Mouse (Mus musculus) urinary bladder, postnatal 10 days (tissue): ENCODE data around the gene Tril.

ENCODE experiments used
- DNase-seq: peaks from one replicate; pipeline ENCODE4 v3.0.0; 2022; ENCODE audit warnings: low spot score

The Tril gene

GRCm38 (mm10) chr6:53806021-53806420 lies 14.6 kb downstream of the Tril start:
- DNase-seq: no peak

GRCm38 (mm10) chr6:53804145-53804544 lies 16.5 kb downstream of the Tril start:
- DNase-seq: no peak

- DNase-seq: no peak
These were observed 17.1 kb downstream of the Tril start for GRCm38 (mm10) chr6:53803551-53803950.

GRCm38 (mm10) chr6:53801893-53802286 lies 18.7 kb downstream of the Tril start:
- DNase-seq: no peak

DNA sequence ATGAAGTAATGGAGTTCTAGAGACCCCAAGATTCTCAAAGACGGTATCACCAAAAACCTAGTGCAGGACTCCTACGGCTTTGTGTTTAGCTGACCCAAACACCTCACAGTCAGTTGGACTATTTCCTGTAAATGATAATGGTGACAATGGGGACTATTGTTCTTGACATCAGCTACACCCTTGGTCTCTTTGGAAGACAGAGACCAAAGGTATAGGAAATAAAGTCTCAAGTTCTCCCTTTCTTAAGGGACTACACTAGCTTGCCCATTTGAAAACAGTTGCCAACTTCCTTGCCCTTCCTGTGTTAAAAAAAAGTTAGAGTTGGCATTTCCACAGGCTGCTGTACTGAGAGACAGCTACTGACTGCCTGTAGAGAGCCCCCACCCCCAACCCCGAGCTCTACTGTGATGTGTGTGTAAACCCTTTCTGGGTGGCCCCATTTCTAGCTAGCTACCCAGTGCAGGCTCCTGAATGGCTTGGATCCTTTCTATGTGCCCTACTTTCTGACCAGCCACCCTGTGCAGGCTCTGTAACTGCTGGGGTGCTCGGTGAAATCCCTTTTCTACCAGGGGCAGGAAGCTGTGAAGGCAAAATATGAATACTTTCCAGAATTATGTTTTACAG lies 19.2 kb downstream of the Tril start:
- no peak for DNase-seq

- no peak for DNase-seq
These were observed 21.8 kb downstream of the Tril start for GRCm38 (mm10) chr6:53798865-53799264.

DNA sequence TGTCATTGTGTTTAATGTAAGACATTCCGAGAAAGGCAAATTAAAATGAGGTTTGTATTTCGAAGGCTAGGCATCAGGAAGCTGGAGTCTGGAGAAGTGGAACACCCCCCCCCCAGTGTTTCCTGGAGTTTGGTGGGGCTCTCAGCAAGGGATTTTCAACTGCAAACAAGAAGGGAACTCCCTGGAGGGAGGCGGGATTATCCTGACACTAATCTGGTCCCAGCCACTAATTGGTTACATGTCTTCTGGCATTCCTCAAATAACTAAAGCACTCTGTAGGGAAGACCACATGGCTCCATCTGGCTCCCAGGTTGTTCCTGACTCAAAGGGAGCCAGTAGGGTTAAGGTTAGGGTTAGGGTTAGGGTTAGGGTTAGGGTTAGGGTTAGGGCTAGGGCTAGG lies 23.8 kb downstream of the Tril start:
- no peak for DNase-seq

DNA sequence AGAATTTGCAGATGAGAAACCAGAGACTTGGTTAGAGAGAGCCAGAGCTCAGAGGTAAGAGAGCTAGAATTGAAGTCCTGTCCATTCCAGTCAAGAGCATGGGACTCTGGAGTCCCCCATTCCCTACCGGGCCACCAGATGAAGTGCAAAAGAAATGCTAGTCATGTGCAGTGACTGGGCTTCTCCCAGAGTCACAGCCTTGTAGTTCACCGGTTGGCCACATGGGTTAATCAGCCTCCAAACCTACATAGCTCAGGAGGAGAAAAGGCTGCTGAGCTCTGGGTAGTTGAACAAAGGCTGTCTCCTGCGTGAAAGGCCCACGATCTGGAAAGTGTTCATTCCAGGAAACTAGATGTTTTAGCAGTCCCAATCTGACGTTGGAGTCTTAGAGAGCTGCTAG lies 24.8 kb downstream of the Tril start:
- DNase-seq: no peak

- DNase-seq: no peak
These were observed 25.6 kb downstream of the Tril start for GRCm38 (mm10) chr6:53795078-53795477.

DNA sequence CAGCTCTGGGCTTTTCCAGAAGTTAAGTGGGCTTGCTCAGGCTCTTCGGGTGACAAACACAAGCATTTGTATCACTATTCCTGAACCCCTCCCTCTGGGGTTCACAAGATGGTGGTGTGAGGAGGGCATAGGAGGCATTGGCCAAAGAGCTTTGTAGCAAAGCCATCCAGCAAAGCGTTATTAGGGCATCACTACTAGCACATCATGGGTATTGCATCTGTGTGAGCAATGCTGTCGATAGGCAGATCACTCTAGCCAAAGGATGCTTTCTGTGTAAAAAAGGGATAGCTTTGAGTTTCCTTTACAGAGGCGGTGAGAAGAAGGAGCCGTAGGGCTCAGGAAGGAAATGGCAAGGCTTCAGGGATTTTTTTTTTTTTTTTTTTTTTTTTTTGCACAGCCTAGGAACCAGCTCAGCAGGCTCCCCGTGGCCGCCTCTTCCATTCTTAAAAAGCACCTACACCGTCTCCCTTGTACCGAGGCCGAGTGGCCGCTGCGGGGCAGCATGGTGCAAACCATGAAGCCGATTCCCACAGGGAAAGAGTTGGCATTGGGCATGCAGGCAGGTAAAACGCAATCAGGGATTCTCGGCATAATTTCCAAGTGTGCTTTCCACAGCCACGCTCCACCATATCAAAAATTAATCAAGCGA lies 26.2 kb downstream of the Tril start:
- DNase-seq: peak; percentile 47

- no peak for DNase-seq
These were observed 37.6 kb downstream of the Tril start for GRCm38 (mm10) chr6:53782880-53783539.

- no peak for DNase-seq
These were observed 38.4 kb downstream of the Tril start for GRCm38 (mm10) chr6:53782273-53782672.

GRCm38 (mm10) chr6:53781171-53781570 lies 39.5 kb downstream of the Tril start:
- no peak for DNase-seq

DNA sequence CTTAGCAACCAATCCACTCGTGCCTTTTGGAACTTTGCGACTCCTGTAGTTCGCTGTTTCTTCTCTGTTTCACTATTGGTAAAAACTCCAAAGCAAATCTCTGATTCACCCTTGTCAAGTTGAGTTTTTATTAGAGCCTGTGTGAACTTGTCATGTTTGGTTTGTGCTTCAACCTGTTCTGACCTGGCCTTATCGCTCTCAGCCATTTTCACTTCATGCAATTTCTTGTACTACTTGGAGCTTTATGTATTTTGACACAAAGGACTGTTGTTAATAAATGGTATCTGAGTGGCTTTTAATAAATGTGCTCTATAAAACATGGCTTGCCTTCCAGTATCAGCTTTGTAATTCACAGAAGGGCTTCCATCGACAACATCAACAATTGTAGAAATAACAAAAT lies 40.6 kb downstream of the Tril start:
- no peak for DNase-seq

DNA sequence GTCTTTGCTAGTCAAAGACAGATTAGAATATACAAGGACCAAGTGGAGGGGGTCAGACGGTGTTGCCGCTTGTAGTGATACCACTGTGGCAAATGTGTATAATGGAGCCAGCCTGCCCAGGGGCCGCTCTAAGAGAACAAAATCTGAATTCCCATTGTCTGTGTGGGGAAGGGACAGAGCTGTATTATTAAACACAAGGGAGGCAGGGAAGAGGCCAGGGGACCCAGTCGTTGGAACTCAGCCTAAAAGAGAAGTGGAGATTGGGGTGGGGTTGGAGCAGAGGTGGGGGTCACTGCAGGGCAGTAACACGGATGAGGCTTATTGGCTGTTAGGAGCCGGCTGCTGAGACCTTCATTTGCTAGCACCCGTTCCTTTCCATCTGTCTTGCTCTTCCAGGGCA lies 41.1 kb downstream of the Tril start:
- no peak for DNase-seq

DNA sequence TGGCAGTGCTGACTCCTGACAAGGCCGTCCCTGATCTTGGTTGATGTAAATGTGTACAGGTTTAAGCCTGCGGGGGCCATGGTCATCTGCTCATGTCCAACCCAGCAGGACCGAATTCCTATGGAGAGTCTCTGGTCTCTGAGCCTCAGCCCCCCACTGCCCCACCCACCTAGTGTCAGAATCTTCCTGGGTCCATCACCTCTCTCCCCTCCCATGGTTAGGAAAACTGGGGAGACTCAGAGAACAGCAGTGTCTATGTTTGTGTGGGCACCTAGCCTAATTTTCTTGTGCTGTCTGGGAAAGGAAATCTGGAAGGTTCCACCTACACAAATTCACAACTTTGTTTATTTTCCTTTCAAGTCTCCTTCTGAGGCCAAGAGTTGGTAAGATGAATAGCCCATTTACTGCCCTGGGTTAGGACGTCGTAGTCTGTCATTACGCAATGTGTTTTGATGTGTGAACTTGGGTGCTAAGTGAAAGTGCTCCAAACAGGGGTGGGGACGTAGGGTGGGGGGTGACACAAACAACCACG lies 42.1 kb downstream of the Tril start:
- DNase-seq: no peak

DNA sequence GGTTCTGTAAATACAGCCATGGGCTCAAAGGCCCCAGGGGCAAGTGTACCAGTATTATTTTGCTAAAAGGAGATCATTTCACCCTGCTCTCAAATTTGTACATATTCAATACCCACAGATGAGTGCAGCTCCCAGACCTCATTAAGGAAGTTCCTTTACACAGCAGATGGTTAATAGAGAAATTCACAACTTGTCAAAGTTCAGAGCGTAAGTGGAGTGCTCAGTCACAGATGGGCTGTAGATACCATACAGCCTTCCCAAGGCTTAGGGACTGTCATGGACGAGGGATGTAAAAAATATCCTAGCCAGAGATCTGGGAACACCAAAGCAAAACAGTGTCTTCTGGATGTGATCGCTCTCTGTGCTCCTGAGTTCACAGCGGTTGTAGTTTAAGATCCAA lies 52.4 kb downstream of the Tril start:
- DNase-seq: no peak

DNA sequence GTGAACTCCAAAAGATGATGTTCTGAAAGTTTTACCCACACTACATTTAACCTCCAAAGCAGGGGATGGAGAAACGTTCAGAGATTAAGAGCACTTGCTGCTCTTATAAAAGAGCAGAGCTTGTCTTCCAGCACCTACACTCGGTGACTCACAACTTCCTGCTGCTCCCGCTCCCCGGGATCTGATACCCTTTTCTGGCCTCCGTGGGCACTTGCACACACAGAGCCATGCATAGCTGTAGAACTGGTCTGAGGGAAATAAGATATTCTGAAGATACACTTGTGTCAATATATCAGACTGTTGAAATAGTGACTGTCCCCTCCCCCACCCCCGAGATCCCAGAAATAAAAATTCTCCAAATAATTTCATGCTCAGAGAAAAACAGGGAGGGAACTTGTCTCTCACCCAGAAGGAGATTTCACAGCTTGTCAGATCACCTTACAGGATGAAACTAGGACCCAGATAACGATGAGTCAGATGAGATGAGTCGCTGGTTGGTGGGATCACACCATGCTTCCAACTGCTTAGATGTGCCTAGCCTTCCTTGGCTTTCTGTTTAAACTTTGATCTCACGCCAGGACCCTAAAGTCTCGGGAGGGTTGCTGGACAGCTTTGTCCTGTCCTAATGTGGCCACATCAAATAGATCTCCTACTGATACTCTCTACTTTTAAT lies 54.3 kb downstream of the Tril start:
- DNase-seq: no peak

GRCm38 (mm10) chr6:53765731-53766130 lies 54.9 kb downstream of the Tril start:
- DNase-seq: no peak
